Mouse (Mus musculus) stomach, embryonic 14.5 days (tissue): ENCODE data around the gene Agbl1. TPM values are rescaled to one million over a fixed set of nuclear protein-coding genes. Genes with fewer than 3 reads are reported as not detected.
"Not testable (repeated sequence)": the region's sequence is repeated elsewhere in the genome, so short reads cannot be mapped to it uniquely, and the experiment has no call there.

Experiments
- ATAC-seq: fragments of 200-750 bp; cut with Nextera tagmentation; 2 replicates; pipeline ENCODE4 v1.8.0; 2017; ENCODE audit warnings: low read depth, moderate TSS enrichment; ENCODE audit not compliant: insufficient number of reproducible peaks, insufficient read depth, low FRiP score
- H3K27ac ChIP-seq: fragments of 300-500 bp; sonication (generic); 2 replicates; pipeline ENCODE4 v1.5.1; 2014; ENCODE audit warnings: mild to moderate bottlenecking, low read length, moderate library complexity, mixed read lengths
- H3K27me3 ChIP-seq: fragments of 300-500 bp; sonication (generic); 2 replicates; pipeline ENCODE4 v1.6.1; 2014; ENCODE audit warnings: low read length, control low read depth, mixed read lengths; ENCODE audit not compliant: control insufficient read depth, insufficient read depth
- H3K36me3 ChIP-seq: fragments of 300-500 bp; sonication (generic); 2 replicates; pipeline ENCODE4 v1.6.1; 2014; ENCODE audit warnings: mild to moderate bottlenecking, control low read depth, low read length, moderate library complexity, mixed read lengths; ENCODE audit not compliant: control insufficient read depth, insufficient read depth
- H3K4me1 ChIP-seq: fragments of 300-500 bp; sonication (generic); 2 replicates; pipeline ENCODE4 v1.6.1; 2014; ENCODE audit warnings: low read length, control low read depth, mixed read lengths; ENCODE audit not compliant: control insufficient read depth, insufficient read depth
- H3K4me2 ChIP-seq: fragments of 300-500 bp; sonication (generic); replicated peaks from 2 replicates; pipeline ENCODE4 v1.6.1; 2014; ENCODE audit warnings: low read depth, low read length, control low read depth
- H3K4me3 ChIP-seq: fragments of 300-500 bp; sonication (generic); 2 replicates; pipeline ENCODE4 v1.5.1; 2014; ENCODE audit warnings: low read depth, low read length, control low read depth
- H3K9ac ChIP-seq: fragments of 300-500 bp; sonication (generic); replicated peaks from 2 replicates; pipeline ENCODE4 v1.6.1; 2014; ENCODE audit warnings: low read depth, mild to moderate bottlenecking, control low read depth, low read length, moderate library complexity, mixed read lengths
- H3K9me3 ChIP-seq: fragments of 300-500 bp; sonication (generic); 2 replicates; pipeline ENCODE4 v1.6.1; 2016; ENCODE audit warnings: low read depth, low read length, control low read depth; ENCODE audit not compliant: control insufficient read depth
- WGBS: fragments of 180-500 bp; shearing (Covaris S2); extraction: QIAGEN DNeasy Blood & Tissue Kit; methylation state at CpG from one replicate; pipeline ENCODE4 v1.1.7; 2014; 5-methylcytosine and 5-hydroxymethylcytosine counted together
- polyA plus RNA-seq: library from polyadenylated mRNA; unstranded; fragments of >200 nt; fragmentation: Nextera tagmentation; extraction: Ambion mirVana; gene quantifications from 2 replicates; pipeline ENCODE4 v1.2.1, GENCODE M21; 2014

The Agbl1 gene
- polyA plus RNA-seq, 1 experiment from 2014 or later, result not detected

DNA sequence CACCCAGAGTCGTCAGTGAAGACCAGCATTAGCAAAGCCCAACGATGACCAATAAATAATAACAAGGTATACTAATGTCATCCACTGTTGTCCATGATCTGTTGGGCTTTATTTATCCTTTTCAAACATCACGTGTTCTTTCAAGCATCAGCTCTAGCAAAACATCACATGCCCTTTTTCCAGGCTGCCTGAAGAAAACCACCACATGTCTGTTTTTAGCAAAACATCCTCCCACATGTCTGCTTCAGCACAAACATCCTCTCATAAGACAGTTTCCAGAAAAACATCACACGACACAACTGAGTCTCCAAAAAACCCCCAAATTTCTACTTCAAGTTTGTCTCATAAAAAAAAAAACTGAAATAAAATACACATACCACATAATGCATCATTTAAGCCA lies 7.8 kb downstream of the Agbl1 start:
- Histone ChIP-seq H3K9me3 (no peaks in the 10 kb centered on the region), H3K9ac (no peak overlapping the region), H3K4me3 (no peak overlapping the region), H3K27me3 (no peaks in the 10 kb centered on the region), H3K4me2 (no peak overlapping the region), H3K4me1 (no peaks in the 10 kb centered on the region), H3K27ac (no peak overlapping the region), H3K36me3 (no peaks in the 10 kb centered on the region)
- no peak for ATAC-seq
- WGBS, result 73% methylated on average over 4 of the region's 4 CpGs

DNA sequence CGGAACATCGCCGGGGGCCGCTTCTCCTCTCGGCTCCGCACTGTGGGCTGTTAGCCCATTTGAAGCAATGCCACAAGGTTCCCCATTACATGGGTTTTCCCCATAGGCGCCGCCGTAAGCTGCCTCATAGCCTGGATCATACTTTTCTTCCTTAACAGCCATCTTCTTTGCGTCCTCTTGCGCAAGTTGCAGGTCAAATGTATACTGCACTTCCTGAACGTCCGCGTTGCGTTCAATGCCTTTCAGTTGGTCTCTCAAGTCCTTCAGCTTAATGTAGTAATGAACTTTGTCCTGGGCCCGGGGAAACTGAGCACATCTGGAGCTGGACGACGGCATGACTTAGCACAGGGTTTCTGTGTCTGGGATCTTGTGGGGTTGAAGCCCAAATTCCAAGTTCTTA lies 15.2 kb downstream of the Agbl1 start:
- not testable (repeated sequence) for H3K36me3 ChIP-seq, H3K9me3 ChIP-seq, H3K4me1 ChIP-seq, H3K27ac ChIP-seq, ATAC-seq, H3K9ac ChIP-seq, H3K27me3 ChIP-seq, H3K4me3 ChIP-seq, H3K4me2 ChIP-seq
- WGBS, result 97% methylated on average over 17 of the region's 18 CpGs

- no peaks in the 10 kb centered on the region for H3K27me3 ChIP-seq
- ATAC-seq, result no peak
- no peaks in the 10 kb centered on the region for H3K9me3 ChIP-seq
- H3K36me3 ChIP-seq, result no peaks in the 10 kb centered on the region
- H3K4me3 ChIP-seq, result no peak overlapping the region
- no peak overlapping the region for H3K9ac ChIP-seq
- no peak overlapping the region for H3K4me2 ChIP-seq
- no peak overlapping the region for H3K27ac ChIP-seq
- no peaks in the 10 kb centered on the region for H3K4me1 ChIP-seq
Observed at GRCm38 (mm10) chr7:76275061-76275460, 45.4 kb downstream of the Agbl1 start.

- WGBS, result 62% methylated on average over 2 of the region's 2 CpGs
Observed at GRCm38 (mm10) chr7:76282831-76283230, 53.1 kb downstream of the Agbl1 start.

DNA sequence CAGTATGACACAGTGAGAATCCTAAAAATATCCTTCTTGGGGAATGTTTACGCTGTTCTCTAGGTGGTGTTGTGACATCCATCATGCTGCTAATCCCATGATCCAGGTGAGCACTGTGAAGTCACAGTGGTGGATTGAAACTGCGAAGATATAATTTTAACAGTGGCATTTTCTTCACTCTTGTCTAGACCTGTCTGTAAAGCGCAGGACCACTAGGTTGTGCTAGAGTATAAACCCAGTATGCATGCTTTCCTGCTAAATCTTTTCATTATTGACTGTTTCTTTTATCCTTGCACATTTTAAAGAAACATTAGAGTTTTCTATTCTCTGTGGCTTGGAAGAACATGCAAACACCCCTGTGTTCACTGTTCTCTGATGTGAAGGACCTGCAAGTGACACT lies 57.8 kb downstream of the Agbl1 start:
- no peaks in the 10 kb centered on the region for H3K27me3 ChIP-seq
- 62% methylated on average over 3 of the region's 3 CpGs for WGBS
- no peak overlapping the region for H3K4me2 ChIP-seq
- ATAC-seq, result no peak
- no peak overlapping the region for H3K9ac ChIP-seq
- H3K36me3 ChIP-seq, result no peaks in the 10 kb centered on the region
- H3K9me3 ChIP-seq, result no peaks in the 10 kb centered on the region
- H3K4me3 ChIP-seq, result no peak overlapping the region
- H3K27ac ChIP-seq, result no peak overlapping the region
- no peaks in the 10 kb centered on the region for H3K4me1 ChIP-seq

More at GRCm38 (mm10) chr7:76282831-76283230, 53.1 kb downstream of the Agbl1 start:
- H3K9ac ChIP-seq, result no peak overlapping the region
- H3K4me3 ChIP-seq, result no peak overlapping the region
- H3K9me3 ChIP-seq, result no peaks in the 10 kb centered on the region
- ATAC-seq, result no peak
- no peak overlapping the region for H3K27ac ChIP-seq
- no peaks in the 10 kb centered on the region for H3K36me3 ChIP-seq
- no peaks in the 10 kb centered on the region for H3K4me1 ChIP-seq
- H3K4me2 ChIP-seq, result no peak overlapping the region
- no peaks in the 10 kb centered on the region for H3K27me3 ChIP-seq

- no peaks in the 10 kb centered on the region for H3K27me3 ChIP-seq
- ATAC-seq, result no peak
- WGBS, result 63% methylated on average over 4 of the region's 4 CpGs
Observed at GRCm38 (mm10) chr7:76321866-76322553, 92.3 kb downstream of the Agbl1 start.

GRCm38 (mm10) chr7:76326091-76326490 lies 96.4 kb downstream of the Agbl1 start:
- WGBS, result 43% methylated on average over 2 of the region's 2 CpGs
- Histone ChIP-seq H3K4me1 (no peaks in the 10 kb centered on the region), H3K4me2 (no peak overlapping the region), H3K27me3 (no peaks in the 10 kb centered on the region), H3K27ac (no peak overlapping the region), H3K9me3 (no peaks in the 10 kb centered on the region), H3K4me3 (no peak overlapping the region), H3K36me3 (no peaks in the 10 kb centered on the region), H3K9ac (no peak overlapping the region)
- ATAC-seq, result no peak

More at GRCm38 (mm10) chr7:76321866-76322553, 92.3 kb downstream of the Agbl1 start:
- Histone ChIP-seq H3K4me1 (no peaks in the 10 kb centered on the region), H3K4me3 (no peak overlapping the region), H3K27ac (no peak overlapping the region), H3K9me3 (no peaks in the 10 kb centered on the region), H3K4me2 (no peak overlapping the region), H3K9ac (no peak overlapping the region), H3K36me3 (no peaks in the 10 kb centered on the region)

GRCm38 (mm10) chr7:76339308-76339707 lies 109.6 kb downstream of the Agbl1 start:
- H3K27ac ChIP-seq, result no peak overlapping the region
- H3K4me1 ChIP-seq, result no peaks in the 10 kb centered on the region
- ATAC-seq, result no peak
- no peak overlapping the region for H3K4me3 ChIP-seq
- no peaks in the 10 kb centered on the region for H3K9me3 ChIP-seq
- H3K27me3 ChIP-seq, result no peaks in the 10 kb centered on the region
- 92% methylated on average over 4 of the region's 4 CpGs for WGBS
- no peaks in the 10 kb centered on the region for H3K36me3 ChIP-seq
- no peak overlapping the region for H3K4me2 ChIP-seq
- H3K9ac ChIP-seq, result no peak overlapping the region

DNA sequence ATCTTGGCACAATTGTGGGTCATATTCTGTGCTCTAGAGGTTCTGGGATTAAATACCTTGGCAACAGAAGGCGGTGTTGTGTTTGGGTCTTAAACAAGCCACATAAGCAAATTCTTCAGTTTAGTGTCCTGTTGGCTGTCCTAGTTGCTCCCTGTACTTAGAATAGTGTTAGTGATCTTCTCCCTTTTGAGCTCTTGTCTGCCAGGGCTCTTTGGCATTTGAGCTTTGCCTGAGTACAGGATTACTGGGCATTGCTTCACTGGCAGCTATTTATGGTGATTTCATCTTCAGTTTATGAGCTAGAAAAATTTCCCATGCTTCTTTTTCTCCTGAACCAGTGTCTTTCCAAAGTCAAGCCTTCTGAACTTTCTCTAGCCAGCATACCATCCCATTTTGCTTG lies 111.9 kb downstream of the Agbl1 start:
- H3K4me1 ChIP-seq, result no peaks in the 10 kb centered on the region
- H3K27me3 ChIP-seq, result no peaks in the 10 kb centered on the region
- H3K9me3 ChIP-seq, result no peaks in the 10 kb centered on the region
- no peak overlapping the region for H3K9ac ChIP-seq
- WGBS, result 92% methylated on average over 1 of the region's 1 CpGs
- no peaks in the 10 kb centered on the region for H3K36me3 ChIP-seq
- H3K4me3 ChIP-seq, result no peak overlapping the region
- ATAC-seq, result no peak
- H3K27ac ChIP-seq, result no peak overlapping the region
- no peak overlapping the region for H3K4me2 ChIP-seq
